Mouse (Mus musculus): Measurements from ENCODE around the gene Selenow.
A peak's percentile ranks its signal among the peaks of the same experiment; 100 is the strongest.

The Selenow gene

GRCm38 (mm10) chr7:15922220-15922773 is at the start of gene Selenow:
TSS of gene Selenow (minus strand) at chr7:15922402.
- peak; percentile 92 for DNase-seq (ENCODE audit: low read depth, low spot score)

DNA sequence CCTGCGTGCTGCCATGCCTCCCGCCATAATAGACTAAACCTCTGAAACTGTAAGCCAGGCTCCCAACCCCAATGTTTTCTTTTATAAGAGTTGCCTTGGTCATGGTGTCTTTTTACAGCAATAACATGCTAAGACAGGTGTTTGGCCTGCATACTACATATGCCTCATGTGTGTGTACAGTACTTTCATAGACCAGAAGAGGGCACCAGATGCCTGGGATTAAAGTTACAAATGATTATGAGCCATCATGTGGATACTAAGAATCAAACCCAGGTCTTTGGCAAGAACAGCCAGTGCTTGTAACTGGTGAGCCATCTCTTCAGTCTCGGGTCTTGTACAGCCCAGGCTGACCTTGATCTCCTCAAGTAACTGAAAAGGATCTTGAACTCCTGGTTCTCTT is 47.5 kb upstream of the Selenow start:
- no peak for DNase-seq (ENCODE audit: low read depth, low spot score)

GRCm38 (mm10) chr7:15968322-15968721 is 46.1 kb upstream of the Selenow start:
- no peak for DNase-seq (ENCODE audit: low read depth, low spot score)

DNA sequence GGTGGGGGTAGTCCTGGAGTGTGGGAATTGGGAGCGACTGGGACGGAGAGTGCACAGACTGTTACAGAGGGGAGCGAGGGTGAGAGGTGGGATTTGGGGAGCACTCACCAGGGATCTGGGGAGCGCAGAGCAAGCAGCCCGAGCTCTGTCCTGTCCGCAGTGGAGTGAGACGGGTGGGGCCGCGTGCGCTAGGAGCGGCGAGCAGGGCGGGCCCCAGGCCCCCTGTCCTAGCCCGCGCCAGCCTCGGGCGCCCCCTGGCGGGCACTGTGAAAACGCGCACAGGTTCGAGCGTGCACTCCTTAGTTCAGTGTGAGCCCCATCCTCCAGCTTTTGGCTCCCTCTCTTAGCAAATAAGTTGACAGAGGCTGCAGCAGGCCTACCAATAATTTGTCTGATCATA is 45.1 kb upstream of the Selenow start, which contains the start of gene Ehd2:
Ehd2 (minus strand) TSS at position 256 of the 400 bp plus-strand sequence.
- peak; percentile 76 for DNase-seq (ENCODE audit: low read depth, low spot score)

DNA sequence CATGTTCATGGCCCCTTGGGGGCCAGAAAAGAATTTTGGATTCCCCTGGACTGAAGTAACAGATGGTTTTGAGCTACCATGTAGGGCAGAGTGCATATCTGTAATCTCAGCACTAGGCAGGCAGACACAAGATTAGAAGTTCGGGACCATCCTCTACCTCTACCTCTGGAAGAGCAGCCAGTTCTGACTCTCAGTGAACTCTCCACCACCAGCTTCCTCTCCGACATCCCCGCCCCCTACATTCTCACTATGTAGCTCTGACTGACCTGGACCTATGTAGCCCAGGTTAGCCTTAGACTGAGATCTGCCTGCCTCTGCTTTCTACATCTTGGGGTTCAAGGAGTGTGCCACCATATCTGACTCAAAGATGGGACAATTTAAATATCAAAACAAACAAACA is 44.3 kb upstream of the Selenow start:
- no peak for DNase-seq (ENCODE audit: low read depth, low spot score)

GRCm38 (mm10) chr7:15963798-15964652 is 41.8 kb upstream of the Selenow start:
- no peak for DNase-seq (ENCODE audit: low read depth, low spot score)

DNA sequence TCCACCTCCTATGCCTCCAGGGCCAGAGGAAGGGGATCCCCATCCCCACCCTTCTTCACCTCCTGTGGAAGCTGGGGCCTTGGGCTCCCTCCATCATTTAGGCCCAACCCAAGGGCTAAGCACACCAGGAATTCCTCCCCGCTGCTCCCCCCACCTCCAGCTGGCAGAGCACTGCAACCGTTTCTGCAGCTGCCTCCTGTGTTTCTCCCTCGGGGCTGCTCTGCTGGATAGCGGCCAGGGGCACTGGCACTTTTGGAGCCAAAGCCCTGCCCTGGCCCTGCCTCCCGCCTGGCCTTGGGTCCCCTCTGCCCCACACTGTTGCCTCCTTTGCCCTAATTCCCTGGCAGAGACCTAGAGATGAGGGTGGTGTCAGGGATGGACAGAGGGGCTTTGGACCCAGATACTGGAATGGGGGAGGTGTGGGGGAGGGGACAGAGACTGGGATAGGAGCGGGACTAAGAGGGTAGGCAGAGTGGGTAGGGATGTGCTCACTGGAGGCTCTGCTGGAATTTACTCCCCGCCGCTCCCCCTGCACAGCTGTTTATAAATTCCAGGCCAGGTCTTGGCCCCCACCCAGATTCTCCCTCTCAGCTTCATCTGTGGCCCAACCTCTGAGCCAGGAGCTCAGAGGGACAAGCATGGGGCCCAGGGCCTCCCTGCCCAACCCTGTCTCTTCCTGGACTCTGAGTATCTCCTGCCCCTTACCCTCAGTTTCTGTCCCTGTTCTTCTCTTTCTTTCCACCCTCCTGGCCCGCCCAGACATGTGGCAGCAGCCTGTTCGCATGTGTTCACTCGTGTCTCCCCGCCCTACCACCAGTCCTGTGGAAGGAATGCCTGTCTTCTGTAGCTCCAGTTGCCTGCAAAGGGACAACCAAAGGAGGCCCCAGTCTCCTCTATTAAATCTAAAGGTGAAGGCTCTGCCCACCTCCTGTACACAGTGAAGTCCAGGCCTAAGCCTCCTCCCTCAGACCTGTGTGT is 40.4 kb upstream of the Selenow start:
- DNase-seq (ENCODE audit: low read depth, low spot score), result peak; percentile 91

GRCm38 (mm10) chr7:15961798-15962197 is 39.6 kb upstream of the Selenow start:
- no peak for DNase-seq (ENCODE audit: low read depth, low spot score)

DNA sequence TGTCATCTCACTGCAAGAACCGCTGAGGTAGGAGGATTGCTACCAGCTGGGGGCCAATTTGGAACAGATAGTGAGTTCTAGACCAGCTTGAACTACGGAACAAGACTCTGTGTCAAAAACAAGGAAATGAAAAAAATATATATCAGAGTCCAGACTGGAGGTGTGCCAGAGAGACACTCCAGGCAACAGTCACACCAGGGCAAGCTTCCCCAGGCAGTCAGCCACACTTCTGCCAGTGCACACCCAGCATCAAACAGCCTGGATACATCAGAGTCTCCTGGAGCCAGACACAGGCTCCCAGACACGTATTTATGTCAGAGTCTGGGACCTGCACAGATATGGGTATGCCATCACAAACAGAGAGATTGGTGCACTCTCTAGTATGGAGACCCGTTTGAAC is 39.0 kb upstream of the Selenow start:
- DNase-seq (ENCODE audit: low read depth, low spot score), result no peak

DNA sequence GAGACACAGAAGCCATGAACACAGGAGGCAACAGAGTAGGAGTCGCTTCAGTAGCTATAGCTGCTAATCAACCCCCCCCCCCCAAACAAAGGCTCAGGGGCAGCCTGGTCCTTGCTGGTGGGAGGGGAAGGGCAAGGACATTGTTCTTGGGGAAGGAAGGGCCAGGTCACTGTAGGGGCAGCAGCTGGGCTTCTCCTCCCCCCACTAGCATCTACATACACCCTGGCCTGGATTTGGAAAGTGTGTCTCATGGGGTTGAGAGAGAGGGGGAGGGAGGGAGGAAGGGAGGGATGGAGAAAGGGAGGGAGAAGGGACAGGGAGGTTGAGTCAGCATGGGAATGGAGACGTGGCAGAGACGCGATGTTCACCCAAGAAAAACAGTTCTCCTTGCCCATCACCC is 38.5 kb upstream of the Selenow start:
- DNase-seq (ENCODE audit: low read depth, low spot score), result peak; percentile 58

DNA sequence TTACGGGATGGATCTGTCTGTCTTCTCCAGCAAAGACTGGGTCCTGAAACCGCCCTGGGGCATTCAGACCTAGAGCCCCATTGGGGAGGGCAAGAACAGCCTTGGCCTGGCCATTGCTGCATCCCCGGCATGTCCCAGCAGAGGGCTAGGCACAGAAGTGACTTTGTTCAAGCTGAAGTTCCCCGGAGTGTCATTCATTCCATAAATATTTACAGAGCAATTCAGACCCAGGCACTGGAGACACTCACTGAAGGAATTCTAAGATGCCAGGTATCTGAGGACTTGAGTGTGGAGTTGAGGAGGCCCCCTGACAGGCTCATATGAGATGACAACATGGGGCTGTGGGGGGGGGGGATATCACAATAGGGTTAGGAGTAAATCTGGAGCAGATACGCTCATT is 33.9 kb upstream of the Selenow start:
- no peak for DNase-seq (ENCODE audit: low read depth, low spot score)

DNA sequence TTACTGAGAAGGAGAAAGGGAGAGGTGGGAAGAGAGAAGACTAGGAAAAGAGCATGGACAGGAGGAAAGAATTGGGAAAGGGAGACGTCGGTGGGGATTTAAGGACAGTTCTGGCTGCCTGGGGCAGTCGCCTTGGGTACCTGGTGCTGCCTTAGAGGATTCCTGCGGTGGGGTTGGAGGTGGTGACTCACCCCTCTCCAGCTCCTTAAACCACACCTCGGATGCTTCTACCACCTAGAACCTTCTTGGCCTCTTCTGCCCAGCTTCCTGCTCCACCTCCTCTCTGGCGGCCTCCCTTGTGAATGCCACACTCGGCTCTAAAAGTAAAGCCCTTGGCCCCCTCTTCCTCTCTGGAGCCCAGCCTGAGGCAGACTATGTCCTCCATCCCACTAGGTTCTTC is 33.3 kb upstream of the Selenow start:
- no peak for DNase-seq (ENCODE audit: low read depth, low spot score)

DNA sequence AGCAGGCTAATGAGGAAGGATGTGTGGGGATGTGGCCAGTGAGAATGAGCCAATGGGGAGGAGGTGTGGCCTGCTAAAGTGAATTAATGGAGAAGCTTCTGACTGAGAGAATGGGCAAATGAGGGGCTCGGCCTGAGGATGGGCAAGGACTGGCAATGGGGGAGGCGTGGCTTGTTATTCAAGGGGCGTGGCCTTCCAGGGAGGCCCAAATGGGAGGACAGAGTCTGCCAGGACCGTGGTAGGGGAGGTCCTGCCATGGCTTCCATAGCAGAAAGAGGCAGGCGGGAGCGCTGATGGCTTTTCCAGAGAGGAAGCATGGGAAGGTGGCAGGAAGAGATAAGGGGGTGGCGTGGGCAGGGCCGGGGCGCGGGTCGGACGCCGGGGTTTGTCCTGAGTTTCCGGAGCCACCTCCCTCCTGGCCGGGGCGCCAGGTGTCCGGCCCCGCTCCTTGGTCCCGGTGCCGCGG is 32.8 kb upstream of the Selenow start:
- peak; percentile 63 for DNase-seq (ENCODE audit: low read depth, low spot score)

- DNase-seq (ENCODE audit: low read depth, low spot score), result no peak
Measured at GRCm38 (mm10) chr7:15954436-15954835, 32.2 kb upstream of the Selenow start.

GRCm38 (mm10) chr7:15953307-15954074 is 31.3 kb upstream of the Selenow start:
- DNase-seq (ENCODE audit: low read depth, low spot score), result no peak

- DNase-seq (ENCODE audit: low read depth, low spot score), result no peak
Measured at GRCm38 (mm10) chr7:15952416-15952815, 30.2 kb upstream of the Selenow start.

- no peak for DNase-seq (ENCODE audit: low read depth, low spot score)
Measured at GRCm38 (mm10) chr7:15950008-15950407, 27.8 kb upstream of the Selenow start.

DNA sequence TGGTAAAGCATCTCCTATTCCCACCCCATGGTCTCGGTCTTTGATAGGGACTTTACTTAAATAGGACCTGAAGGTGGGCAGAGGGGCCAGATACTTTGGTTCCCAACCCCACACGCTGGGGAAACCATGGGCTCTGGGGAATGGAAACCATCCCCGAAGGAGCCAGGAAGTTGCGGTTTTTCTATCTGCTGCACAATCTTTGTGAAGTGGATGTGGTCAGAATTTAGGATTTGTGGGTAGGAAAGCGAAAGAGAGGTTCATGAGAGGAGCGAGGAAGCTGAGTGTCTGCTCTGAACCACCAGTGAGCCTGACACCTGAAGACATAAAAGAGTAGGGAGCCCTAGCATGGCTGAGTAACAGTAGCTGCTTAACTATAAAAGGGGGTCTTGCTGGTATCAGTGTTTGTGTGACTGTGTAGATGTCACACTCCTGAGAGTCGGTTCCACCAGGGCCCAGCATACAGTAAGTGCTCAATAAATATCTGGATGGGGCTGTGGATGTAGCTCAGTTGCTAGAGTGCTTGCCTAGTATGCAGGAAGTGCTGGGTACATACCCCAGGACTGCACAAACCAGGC is 27.1 kb upstream of the Selenow start:
- DNase-seq (ENCODE audit: low read depth, low spot score), result no peak

GRCm38 (mm10) chr7:15948381-15948941 is 26.3 kb upstream of the Selenow start:
- DNase-seq (ENCODE audit: low read depth, low spot score), result peak; percentile 90

DNA sequence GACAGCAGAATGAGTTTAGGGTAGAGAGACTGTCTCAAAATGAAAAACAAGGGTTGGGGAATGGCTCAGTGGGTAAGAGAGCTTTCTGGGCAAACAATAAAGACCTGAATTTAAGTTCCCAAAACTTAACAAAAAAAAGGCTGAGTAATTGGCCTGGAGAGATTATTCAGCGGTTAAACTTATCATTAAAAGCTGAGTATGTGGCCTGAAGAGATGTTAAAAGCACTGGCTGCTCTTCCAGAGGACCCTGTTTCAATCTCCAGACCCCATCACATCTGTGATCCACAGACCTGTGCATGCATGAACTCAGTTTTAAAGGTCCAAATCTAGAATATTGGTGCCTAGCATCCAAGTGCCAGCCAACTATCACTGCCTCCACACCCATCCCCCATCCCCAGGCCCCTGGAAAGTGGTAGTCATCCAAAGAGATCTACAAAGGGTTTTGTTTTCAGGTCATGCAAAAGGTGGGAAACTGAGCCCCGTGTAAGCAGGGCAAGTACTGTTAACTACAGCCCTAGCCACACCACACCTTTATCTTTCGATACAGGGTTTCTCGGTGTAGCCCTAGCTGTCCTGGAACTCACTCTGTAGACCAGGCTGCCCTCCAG is 25.6 kb upstream of the Selenow start:
- DNase-seq (ENCODE audit: low read depth, low spot score), result no peak

Measured in skeletal muscle tissue, adult 2 months (tissue).